Mouse (Mus musculus): ENCODE data around the gene Asb15. TPM values are rescaled to one million over a fixed set of nuclear protein-coding genes. Genes with fewer than 3 reads are reported as not detected.

Gene Asb15
- total RNA-seq, 1 experiment, result not detected

- H3K4me3 ChIP-seq (ENCODE audit: insufficient read depth in 1 of 2, low read depth in 1 of 2, low read length in 2 of 2, poor library complexity in 1 of 2, severe bottlenecking in 1 of 2), result no peak overlapping the region
- no peak for DNase-seq (ENCODE audit: low read depth, low spot score)
- no peak for TF ChIP-seq CHD2 (IDR thresholded peaks at IDR 0.05; ENCODE audit: low read depth, low read length)
- H3K36me3 ChIP-seq (ENCODE audit: control insufficient read depth, insufficient read depth, low read length, poor library complexity, severe bottlenecking), result no peaks in the 10 kb centered on the region
- H3K9ac ChIP-seq (ENCODE audit: insufficient read depth, low read depth, low read length, poor library complexity, severe bottlenecking), result no peak overlapping the region
- no peaks in the 10 kb centered on the region for H3K9me3 ChIP-seq (ENCODE audit: control insufficient read depth, insufficient read depth, low read depth, low read length)
- no peaks in the 10 kb centered on the region for H3K4me1 ChIP-seq (ENCODE audit: control insufficient read depth in 2 of 2, insufficient read depth in 2 of 2, low read length in 2 of 2, poor library complexity in 1 of 2)
- in situ Hi-C loops (cut with MboI; ENCODE audit: low sequenced_read_pairs in 2 of 2, unreplicated experiment in 2 of 2), result no loop called here
- H3K27ac ChIP-seq (ENCODE audit: insufficient read depth, low read depth, low read length, poor library complexity, severe bottlenecking), result no peak overlapping the region
Observed at GRCm38 (mm10) chr6:24599639-24600038, 71.7 kb downstream of the Asb15 start.

GRCm38 (mm10) chr6:24600134-24600533 is 72.2 kb downstream of the Asb15 start:
- Histone ChIP-seq H3K4me3 (ENCODE audit: insufficient read depth in 1 of 2, low read depth in 1 of 2, low read length in 2 of 2, poor library complexity in 1 of 2, severe bottlenecking in 1 of 2) (no peak overlapping the region), H3K27ac (ENCODE audit: insufficient read depth, low read depth, low read length, poor library complexity, severe bottlenecking) (no peak overlapping the region), H3K36me3 (ENCODE audit: control insufficient read depth, insufficient read depth, low read length, poor library complexity, severe bottlenecking) (no peaks in the 10 kb centered on the region), H3K9ac (ENCODE audit: insufficient read depth, low read depth, low read length, poor library complexity, severe bottlenecking) (no peak overlapping the region), H3K4me1 (ENCODE audit: control insufficient read depth in 2 of 2, insufficient read depth in 2 of 2, low read length in 2 of 2, poor library complexity in 1 of 2) (no peaks in the 10 kb centered on the region), H3K9me3 (ENCODE audit: control insufficient read depth, insufficient read depth, low read depth, low read length) (no peaks in the 10 kb centered on the region)
- in situ Hi-C loops (cut with MboI; ENCODE audit: low sequenced_read_pairs in 2 of 2, unreplicated experiment in 2 of 2), result no loop called here
- TF ChIP-seq ZC3H11A (IDR thresholded peaks at IDR 0.05; ENCODE audit: borderline replicate concordance, low read depth, low read length) (no peak), MAFK (IDR thresholded peaks at IDR 0.05; ENCODE audit: insufficient read depth, low read depth, low read length) (no peak), CHD2 (IDR thresholded peaks at IDR 0.05; ENCODE audit: low read depth, low read length) (no peak), HCFC1 (IDR thresholded peaks at IDR 0.05; ENCODE audit: borderline replicate concordance, insufficient read depth, low read length) (no peak), ZNF384 (IDR thresholded peaks at IDR 0.05; ENCODE audit: low read depth, low read length) (no peak)
- no peak for DNase-seq (ENCODE audit: low read depth, low spot score)

- H3K36me3 ChIP-seq (ENCODE audit: control insufficient read depth, insufficient read depth, low read length, poor library complexity, severe bottlenecking), result no peaks in the 10 kb centered on the region
- no peak for TF ChIP-seq MAFK (IDR thresholded peaks at IDR 0.05; ENCODE audit: insufficient read depth, low read depth, low read length)
- TF ChIP-seq ZNF384 (IDR thresholded peaks at IDR 0.05; ENCODE audit: low read depth, low read length), result no peak
- TF ChIP-seq ZC3H11A (IDR thresholded peaks at IDR 0.05; ENCODE audit: borderline replicate concordance, low read depth, low read length), result no peak
- no peak for TF ChIP-seq CHD2 (IDR thresholded peaks at IDR 0.05; ENCODE audit: low read depth, low read length)
- no peak for TF ChIP-seq HCFC1 (IDR thresholded peaks at IDR 0.05; ENCODE audit: borderline replicate concordance, insufficient read depth, low read length)
- in situ Hi-C loops (cut with MboI; ENCODE audit: low sequenced_read_pairs in 2 of 2, unreplicated experiment in 2 of 2), result no loop called here
- H3K9ac ChIP-seq (ENCODE audit: insufficient read depth, low read depth, low read length, poor library complexity, severe bottlenecking), result no peak overlapping the region
- H3K4me1 ChIP-seq (ENCODE audit: control insufficient read depth in 2 of 2, insufficient read depth in 2 of 2, low read length in 2 of 2, poor library complexity in 1 of 2), result no peaks in the 10 kb centered on the region
- no peaks in the 10 kb centered on the region for H3K9me3 ChIP-seq (ENCODE audit: control insufficient read depth, insufficient read depth, low read depth, low read length)
- H3K27ac ChIP-seq (ENCODE audit: insufficient read depth, low read depth, low read length, poor library complexity, severe bottlenecking), result no peak overlapping the region
- DNase-seq (ENCODE audit: low read depth, low spot score), result no peak
- no peak overlapping the region for H3K4me3 ChIP-seq (ENCODE audit: insufficient read depth in 1 of 2, low read depth in 1 of 2, low read length in 2 of 2, poor library complexity in 1 of 2, severe bottlenecking in 1 of 2)
Observed at GRCm38 (mm10) chr6:24600726-24601125, 72.8 kb downstream of the Asb15 start.

GRCm38 (mm10) chr6:24601668-24602067 is 73.7 kb downstream of the Asb15 start:
- H3K36me3 ChIP-seq (ENCODE audit: control insufficient read depth, insufficient read depth, low read length, poor library complexity, severe bottlenecking), result no peaks in the 10 kb centered on the region
- no peak for DNase-seq (ENCODE audit: low read depth, low spot score)
- H3K9ac ChIP-seq (ENCODE audit: insufficient read depth, low read depth, low read length, poor library complexity, severe bottlenecking), result no peak overlapping the region
- H3K4me1 ChIP-seq (ENCODE audit: control insufficient read depth in 2 of 2, insufficient read depth in 2 of 2, low read length in 2 of 2, poor library complexity in 1 of 2), result no peaks in the 10 kb centered on the region
- no peak overlapping the region for H3K4me3 ChIP-seq (ENCODE audit: insufficient read depth in 1 of 2, low read depth in 1 of 2, low read length in 2 of 2, poor library complexity in 1 of 2, severe bottlenecking in 1 of 2)
- no peaks in the 10 kb centered on the region for H3K9me3 ChIP-seq (ENCODE audit: control insufficient read depth, insufficient read depth, low read depth, low read length)
- in situ Hi-C loops (cut with MboI; ENCODE audit: low sequenced_read_pairs in 2 of 2, unreplicated experiment in 2 of 2), result no loop called here
- TF ChIP-seq ZC3H11A (IDR thresholded peaks at IDR 0.05; ENCODE audit: borderline replicate concordance, low read depth, low read length) (no peak), MAFK (IDR thresholded peaks at IDR 0.05; ENCODE audit: insufficient read depth, low read depth, low read length) (no peak), HCFC1 (IDR thresholded peaks at IDR 0.05; ENCODE audit: borderline replicate concordance, insufficient read depth, low read length) (no peak), ZNF384 (IDR thresholded peaks at IDR 0.05; ENCODE audit: low read depth, low read length) (no peak), CHD2 (IDR thresholded peaks at IDR 0.05; ENCODE audit: low read depth, low read length) (no peak)
- H3K27ac ChIP-seq (ENCODE audit: insufficient read depth, low read depth, low read length, poor library complexity, severe bottlenecking), result no peak overlapping the region

GRCm38 (mm10) chr6:24602351-24602750 is 74.4 kb downstream of the Asb15 start:
- Histone ChIP-seq H3K9ac (ENCODE audit: insufficient read depth, low read depth, low read length, poor library complexity, severe bottlenecking) (no peak overlapping the region), H3K27ac (ENCODE audit: insufficient read depth, low read depth, low read length, poor library complexity, severe bottlenecking) (no peak overlapping the region), H3K4me1 (ENCODE audit: control insufficient read depth in 2 of 2, insufficient read depth in 2 of 2, low read length in 2 of 2, poor library complexity in 1 of 2) (no peaks in the 10 kb centered on the region), H3K9me3 (ENCODE audit: control insufficient read depth, insufficient read depth, low read depth, low read length) (no peaks in the 10 kb centered on the region), H3K36me3 (ENCODE audit: control insufficient read depth, insufficient read depth, low read length, poor library complexity, severe bottlenecking) (no peaks in the 10 kb centered on the region), H3K4me3 (ENCODE audit: insufficient read depth in 1 of 2, low read depth in 1 of 2, low read length in 2 of 2, poor library complexity in 1 of 2, severe bottlenecking in 1 of 2) (no peak overlapping the region)
- in situ Hi-C loops (cut with MboI; ENCODE audit: low sequenced_read_pairs in 2 of 2, unreplicated experiment in 2 of 2), result no loop called here
- DNase-seq (ENCODE audit: low read depth, low spot score), result no peak
- TF ChIP-seq ZNF384 (IDR thresholded peaks at IDR 0.05; ENCODE audit: low read depth, low read length) (no peak), CHD2 (IDR thresholded peaks at IDR 0.05; ENCODE audit: low read depth, low read length) (no peak), HCFC1 (IDR thresholded peaks at IDR 0.05; ENCODE audit: borderline replicate concordance, insufficient read depth, low read length) (no peak), ZC3H11A (IDR thresholded peaks at IDR 0.05; ENCODE audit: borderline replicate concordance, low read depth, low read length) (no peak), MAFK (IDR thresholded peaks at IDR 0.05; ENCODE audit: insufficient read depth, low read depth, low read length) (no peak)
